In genomic region chr13:9350670-9351069, GRCm38 (mm10) we compare ENCODE assay signal across 8 mouse cellular contexts.
A peak's percentile ranks its signal among the peaks of the same experiment; 100 is the strongest.
DNase-seq lines count a peak whose midpoint lies in the region; ATAC-seq lines count a peak whose summit lies in the region.
"Had no signal": no experiment of that assay in that cellular context is flagged by ENCODE, and none has a peak within 500 bp of the region (broad histone marks: within the 10 kb centered on the region; RNA-seq: fewer than 3 reads in every experiment).

No protein-coding gene starts in this region.

- no peak for ATAC-seq in neural tube, embryonic 15.5 days (ENCODE audit: low FRiP score)

- DNase-seq in right cerebral cortex, adult 18-20 months, result peak; percentile 64
- no peak for DNase-seq in right cerebral cortex, postnatal 4 days
- peak; percentile 62 for DNase-seq in heart, adult 8-10 months (ENCODE audit: low spot score)
- peak; percentile 21 to 34 for DNase-seq in layer of hippocampus, adult 8-10 months (ENCODE audit: low spot score in 2 of 2)
- DNase-seq in right cerebral cortex, postnatal 36 days (ENCODE audit: low spot score in 2 of 2), result peak; percentile 44 to 61
- DNase-seq in thymus, adult 18-20 months, result no peak

- no peaks in the 10 kb centered on the region for H3K27me3 ChIP-seq in neural tube, embryonic 15.5 days (replicated peaks)
- H3K27me3 ChIP-seq: neural tube, embryonic 13.5 days had no signal

- WGBS in neural tube, embryonic 15.5 days, result 64% methylated on average over 2 of the region's 2 CpGs

- H3K4me2 ChIP-seq in neural tube, embryonic 15.5 days, result no peak overlapping the region
- H3K4me2 ChIP-seq: neural tube, embryonic 13.5 days had no signal

- H3K27ac ChIP-seq in neural tube, embryonic 15.5 days (replicated peaks), result no peak overlapping the region
- H3K27ac ChIP-seq: neural tube, embryonic 13.5 days had no signal

- H3K4me3 ChIP-seq in neural tube, embryonic 15.5 days (replicated peaks), result no peak overlapping the region
- H3K4me3 ChIP-seq: neural tube, embryonic 13.5 days had no signal

- H3K9ac ChIP-seq in neural tube, embryonic 15.5 days (replicated peaks), result no peak overlapping the region
- H3K9ac ChIP-seq: neural tube, embryonic 13.5 days had no signal

- no peaks in the 10 kb centered on the region for H3K36me3 ChIP-seq in neural tube, embryonic 15.5 days
- H3K36me3 ChIP-seq: neural tube, embryonic 13.5 days had no signal

- H3K9me3 ChIP-seq in neural tube, embryonic 15.5 days (replicated peaks), result no peaks in the 10 kb centered on the region
- H3K9me3 ChIP-seq: neural tube, embryonic 13.5 days had no signal

- H3K4me1 ChIP-seq in neural tube, embryonic 15.5 days, result peaks cover 22% of the 10 kb centered on the region

Comparison
In these comparisons a context has a peak if more than half of its experiments do, and no peak if none do; other contexts are left out.
1. DNase-seq: peak in right cerebral cortex, adult 18-20 months (single experiment), heart, adult 8-10 months (single experiment), layer of hippocampus, adult 8-10 months (2 of 2) and right cerebral cortex, postnatal 36 days (2 of 2); none in right cerebral cortex, postnatal 4 days (single experiment) and thymus, adult 18-20 months (0 of 2).